In the genomic region with DNA sequence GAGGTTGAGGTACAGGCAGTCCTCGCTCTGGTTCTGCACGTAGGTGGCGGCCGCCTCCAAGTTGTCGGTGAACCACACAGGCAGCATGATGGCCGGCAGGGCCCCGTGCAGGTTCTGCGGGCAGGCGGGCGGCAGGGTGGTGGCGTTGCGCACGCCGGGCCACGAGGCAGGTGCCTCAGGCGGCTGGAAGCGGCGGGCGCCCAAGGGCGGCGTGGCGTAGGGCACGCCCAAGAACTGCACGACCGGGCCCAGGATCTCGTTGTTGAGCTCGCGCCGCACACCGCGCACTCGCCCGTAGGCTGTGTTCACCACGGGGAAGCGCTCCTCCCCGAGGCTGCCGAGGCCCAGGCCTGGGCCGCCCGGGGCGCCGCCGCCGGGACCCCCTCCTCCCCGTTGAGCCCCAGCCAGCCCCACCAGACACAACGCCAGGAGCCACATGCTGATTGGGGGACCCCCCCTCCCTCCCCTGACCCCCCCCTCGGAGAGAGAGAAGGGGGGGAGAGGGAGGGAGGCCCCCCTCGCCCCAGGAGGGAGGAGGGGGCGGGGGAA, we compare ENCODE assay signal across 8 mouse cellular contexts. TPM values are rescaled to one million over a fixed set of nuclear protein-coding genes. Genes with fewer than 3 reads are reported as not detected.
DNase-seq lines count a peak whose midpoint lies in the region; ATAC-seq and TF ChIP-seq lines count a peak whose summit lies in the region.

No protein-coding gene starts in this region.

- WGBS in embryonic facial prominence, embryonic 15.5 days: 7% methylated on average over 43 of the region's 48 CpGs

- peaks cover 55% of the 10 kb centered on the region for H3K27me3 ChIP-seq in G1E (ENCODE audit: insufficient read depth, low read length)
- H3K27me3 ChIP-seq in embryonic facial prominence, embryonic 15.5 days: no peaks in the 10 kb centered on the region

- peaks cover 4% of the 10 kb centered on the region for H3K36me3 ChIP-seq in G1E (replicated peaks)
- H3K36me3 ChIP-seq in embryonic facial prominence, embryonic 15.5 days: peaks cover 16% of the 10 kb centered on the region

- peaks cover 57% of the 10 kb centered on the region for H3K4me1 ChIP-seq in G1E (ENCODE audit: insufficient read depth, low read depth, low read length)
- peaks cover 43% of the 10 kb centered on the region for H3K4me1 ChIP-seq in embryonic facial prominence, embryonic 15.5 days

- H3K27ac ChIP-seq in embryonic facial prominence, embryonic 15.5 days (replicated peaks): 0 out of 2 replicates have a peak overlapping the region, but pooled peaks have one; percentile 36

- peak overlapping the region; percentile 35 for H3K9ac ChIP-seq in embryonic facial prominence, embryonic 15.5 days

- peak overlapping the region; percentile 67 for H3K4me3 ChIP-seq in G1E (ENCODE audit: low read depth, low read length)
- peak overlapping the region; percentile 72 for H3K4me3 ChIP-seq in embryonic facial prominence, embryonic 15.5 days (replicated peaks)

- H3K9me3 ChIP-seq in G1E (replicated peaks): no peaks in the 10 kb centered on the region
- no peaks in the 10 kb centered on the region for H3K9me3 ChIP-seq in embryonic facial prominence, embryonic 15.5 days (replicated peaks)

- no peak for ATAC-seq in G1E (ENCODE audit: extremely low read depth, insufficient number of reproducible peaks, low FRiP score, poor library complexity, severe bottlenecking)
- no peak for ATAC-seq in embryonic facial prominence, embryonic 15.5 days (ENCODE audit: insufficient number of reproducible peaks, low FRiP score, low TSS enrichment, low read depth)

- TF ChIP-seq CTCF in G1E (IDR thresholded peaks at IDR 0.05; ENCODE audit: low read depth, low read length): no peak

- H3K4me2 ChIP-seq in embryonic facial prominence, embryonic 15.5 days (replicated peaks): peak overlapping the region; percentile 84

- intact Hi-C loops in gastrocnemius, postnatal 14 days (cut with DNase I; ENCODE audit: low total_unique reads): no loop called here

- peak; percentile 36 for DNase-seq in gastrocnemius, postnatal 14 days
- DNase-seq in gastrocnemius, adult 18-20 months (ENCODE audit: low spot score): no peak
- DNase-seq in G1E (ENCODE audit: low spot score): no peak
- peak; percentile 32 for DNase-seq in kidney, adult 9 months
- DNase-seq in lung, postnatal 36 days: peak; percentile 37
- DNase-seq in spleen, postnatal 14 days (ENCODE audit: low spot score in 2 of 2): peak; percentile 42 to 54
- no peak for DNase-seq in frontal cortex, postnatal 25 days (ENCODE audit: low spot score in 2 of 2)

RNA-seq across cellular contexts. Expression of gene Nlgn2, which starts 3.5 kb away (rescaled TPM):
- total RNA-seq in gastrocnemius, postnatal 14 days (2021): 1 to 10 TPM; 6.8 to 7.4 TPM
- total RNA-seq in gastrocnemius, adult 18-20 months (2021): 1 to 10 TPM; 1.9 to 2.9 TPM
- total RNA-seq in G1E (2014; fragmentation: Nextera tagmentation) (3.0 and 6.8 TPM in 2 replicates), G1E (2017) (0.93 and 1.5 TPM in 2 replicates)
- polyA plus RNA-seq in G1E (2012): 3.1 and 3.5 TPM in 2 replicates
- polyA plus RNA-seq in embryonic facial prominence, embryonic 15.5 days (2015; fragmentation: Nextera tagmentation; extraction: Ambion mirVana): 10.6 and 11.6 TPM in 2 replicates

RNA-seq across cellular contexts. Expression of gene Tmem256, which starts 4.2 kb away (rescaled TPM):
- 100 to 1,000 TPM; 104 to 108 TPM for total RNA-seq in gastrocnemius, postnatal 14 days (2021)
- total RNA-seq in gastrocnemius, adult 18-20 months (2021): 100 to 1,000 TPM; 141 to 164 TPM
- 116 and 202 TPM in 2 replicates for total RNA-seq in G1E (2014; fragmentation: Nextera tagmentation)
- total RNA-seq in G1E (2017): 409 and 434 TPM in 2 replicates
- polyA plus RNA-seq in G1E (2012): 513 and 777 TPM in 2 replicates
- polyA plus RNA-seq in embryonic facial prominence, embryonic 15.5 days (2015; fragmentation: Nextera tagmentation; extraction: Ambion mirVana): 388 and 399 TPM in 2 replicates

RNA-seq across cellular contexts. Expression of gene Spem1, which starts 12.1 kb away (rescaled TPM):
- total RNA-seq in gastrocnemius, postnatal 14 days (2021): not detected
- not detected for total RNA-seq in gastrocnemius, adult 18-20 months (2021)
- total RNA-seq in G1E (2014; fragmentation: Nextera tagmentation) (not detected in 2 replicates), G1E (2017) (0.11 TPM in 1 of 2 replicates, not detected in the other)
- not detected in 2 replicates for polyA plus RNA-seq in G1E (2012)
- polyA plus RNA-seq in embryonic facial prominence, embryonic 15.5 days (2015; fragmentation: Nextera tagmentation; extraction: Ambion mirVana): 0.16 and 0.38 TPM in 2 replicates

RNA-seq across cellular contexts. Expression of gene Plscr3, which starts 12.1 kb away (rescaled TPM):
- 10 to 100 TPM; 16.5 to 22.4 TPM for total RNA-seq in gastrocnemius, postnatal 14 days (2021)
- total RNA-seq in gastrocnemius, adult 18-20 months (2021): 10 to 100 TPM; 10.1 to 12.7 TPM
- total RNA-seq in G1E (2014; fragmentation: Nextera tagmentation) (26.2 and 32.3 TPM in 2 replicates), G1E (2017) (9.3 and 12.1 TPM in 2 replicates)
- polyA plus RNA-seq in G1E (2012): 54.2 and 61.1 TPM in 2 replicates
- 126 and 148 TPM in 2 replicates for polyA plus RNA-seq in embryonic facial prominence, embryonic 15.5 days (2015; fragmentation: Nextera tagmentation; extraction: Ambion mirVana)

RNA-seq across cellular contexts. Expression of gene Spem2, which starts 15.8 kb away (rescaled TPM):
- not detected for total RNA-seq in gastrocnemius, postnatal 14 days (2021)
- total RNA-seq in gastrocnemius, adult 18-20 months (2021): not detected
- not detected in 2 replicates for total RNA-seq in G1E (2014; fragmentation: Nextera tagmentation)
- not detected in 2 replicates for total RNA-seq in G1E (2017)
- not detected in 2 replicates for polyA plus RNA-seq in G1E (2012)
- polyA plus RNA-seq in embryonic facial prominence, embryonic 15.5 days (2015; fragmentation: Nextera tagmentation; extraction: Ambion mirVana): not detected in 2 replicates

Comparison
In these comparisons a context has a peak if more than half of its experiments do, and no peak if none do; other contexts are left out.
1. DNase-seq: peak in gastrocnemius, postnatal 14 days (single experiment), kidney, adult 9 months (single experiment), lung, postnatal 36 days (single experiment) and spleen, postnatal 14 days (2 of 2); none in gastrocnemius, adult 18-20 months (single experiment), G1E (single experiment) and frontal cortex, postnatal 25 days (0 of 2).